Mouse (Mus musculus) mesoderm, embryonic 11.5 days (tissue): ENCODE results near the gene Crip3.

Experiments
- DNase-seq: peaks from one replicate; pipeline ENCODE4 v3.0.0-alpha.2; 2012; ENCODE audit warnings: low read depth, low spot score

Gene Crip3

DNA sequence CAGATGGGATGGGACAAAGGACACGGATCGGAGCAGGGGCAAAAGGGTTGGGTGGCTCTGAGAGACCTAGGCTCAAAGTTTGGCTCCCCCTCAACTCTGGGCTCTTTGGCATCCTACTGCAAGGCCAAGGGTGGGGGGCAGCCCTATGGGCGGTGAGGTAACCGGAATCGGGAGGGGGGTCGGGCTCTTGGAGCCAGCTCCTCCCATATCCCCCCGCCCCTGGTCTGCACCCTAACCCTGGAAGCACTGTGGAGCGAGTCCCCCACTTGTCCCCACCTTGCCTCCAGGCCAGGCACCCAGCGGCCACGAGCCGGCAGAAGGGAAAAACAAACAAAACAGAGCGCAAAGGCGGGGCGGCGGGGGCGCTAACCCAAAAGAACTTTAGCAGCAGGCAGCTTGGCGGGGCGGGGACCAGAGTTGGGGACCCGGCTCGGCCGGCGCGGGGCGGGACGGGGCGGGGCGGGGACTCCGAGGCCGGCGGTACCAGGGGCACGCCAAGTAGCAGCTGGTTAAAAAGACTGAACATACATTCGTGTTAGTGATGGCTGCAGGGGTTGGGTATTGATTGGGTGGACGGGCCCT lies 26.5 kb downstream of the Crip3 start:
- DNase-seq: no peak

DNA sequence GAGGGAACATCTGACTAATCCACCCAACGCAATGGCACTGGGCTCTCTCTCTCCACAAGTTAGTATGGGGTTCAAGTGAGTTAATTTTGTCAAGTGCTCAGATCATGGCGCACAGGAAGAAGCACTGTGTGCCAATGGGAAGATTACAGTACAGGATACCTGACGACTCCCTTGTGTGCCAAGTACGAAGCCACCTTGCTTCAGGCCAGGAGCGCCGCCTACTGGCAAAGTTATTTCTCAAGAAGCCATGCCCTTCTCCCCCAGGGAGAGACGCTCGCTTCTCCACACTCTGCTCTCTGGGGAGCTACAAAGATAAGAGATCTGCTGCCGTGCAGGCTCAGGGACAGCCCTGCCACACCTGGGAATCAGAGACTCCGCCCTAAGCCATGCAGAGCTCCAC lies 29.1 kb downstream of the Crip3 start:
- no peak for DNase-seq

DNA sequence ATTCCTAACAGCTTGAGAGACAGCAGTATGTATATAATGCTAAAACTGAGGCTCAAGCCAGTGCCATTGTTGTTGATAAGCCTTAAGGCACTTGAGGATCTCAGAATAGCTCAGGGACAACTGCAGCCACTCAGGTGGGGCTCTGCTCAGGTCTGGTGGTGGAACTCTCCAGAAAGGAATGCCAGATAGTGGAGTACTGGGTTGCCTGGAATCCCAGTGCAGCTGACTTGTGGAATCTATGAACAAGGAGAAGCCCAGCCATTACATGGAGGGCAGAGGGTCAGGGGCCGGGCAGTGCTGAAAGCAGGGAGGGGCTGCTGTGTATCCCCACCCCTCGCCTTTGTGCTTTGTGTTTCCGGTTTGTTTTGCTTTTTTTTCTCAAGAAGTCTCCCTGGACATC lies 29.7 kb downstream of the Crip3 start:
- DNase-seq: no peak

DNA sequence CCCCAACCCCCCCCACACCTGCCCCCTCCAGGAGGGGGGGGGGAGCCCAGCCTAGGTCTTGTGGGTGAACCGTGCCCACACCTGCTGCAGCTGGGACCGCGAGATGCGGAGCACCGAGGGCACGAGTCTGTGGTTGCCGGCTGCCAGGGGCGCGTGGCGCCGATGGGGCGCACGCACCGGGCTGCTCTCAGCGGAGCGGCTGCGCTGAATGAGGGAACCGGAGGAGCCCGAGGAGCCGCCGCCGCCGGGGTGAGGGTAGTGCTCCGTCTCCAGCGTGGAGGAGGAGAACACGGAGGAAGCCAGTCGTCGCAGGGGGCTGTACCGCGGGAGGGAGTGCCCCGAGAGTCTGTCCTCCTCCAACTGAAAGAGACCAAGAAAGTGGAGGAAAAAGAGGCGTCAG lies 31.9 kb downstream of the Crip3 start:
- DNase-seq: no peak

DNA sequence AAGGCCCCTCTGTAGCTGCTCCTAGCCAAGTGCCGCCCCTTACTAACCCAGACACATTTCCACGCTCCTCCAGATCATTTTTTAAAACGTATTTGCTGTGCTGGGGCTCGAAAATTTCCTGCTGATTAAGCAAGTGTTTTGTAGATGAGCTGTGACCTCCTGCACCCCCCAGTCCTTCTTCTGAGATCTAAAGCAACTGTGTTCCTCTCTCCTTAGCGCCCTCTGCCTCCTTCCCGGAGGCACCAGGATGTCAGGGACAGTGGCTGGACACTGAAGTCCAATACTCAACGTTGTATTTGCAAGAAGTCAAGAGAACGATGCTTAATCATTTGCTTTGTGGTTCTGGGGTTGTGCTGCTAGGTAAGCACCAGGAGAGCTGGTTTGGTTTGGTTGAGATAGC lies 32.6 kb downstream of the Crip3 start:
- DNase-seq: no peak

DNA sequence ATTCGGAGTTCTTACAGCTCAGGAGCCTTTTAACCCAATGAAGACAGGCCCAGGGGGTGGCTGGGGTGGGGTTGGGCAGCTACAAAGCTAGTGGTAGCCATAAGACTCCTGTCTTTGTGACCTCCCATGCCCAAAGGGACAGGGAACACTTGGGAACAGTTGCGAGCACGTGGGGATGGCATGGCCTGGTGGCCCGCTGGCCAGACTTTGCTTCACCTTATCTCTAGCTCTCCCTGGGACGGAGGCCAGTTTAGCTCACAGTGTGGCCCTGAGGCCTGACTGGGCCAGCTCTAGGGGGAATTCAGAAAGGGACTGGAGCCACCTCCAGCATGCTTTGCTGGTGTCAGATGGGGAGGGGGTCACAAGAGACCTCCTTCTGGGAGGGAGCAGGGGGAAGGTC lies 33.5 kb downstream of the Crip3 start:
- DNase-seq: no peak

DNA sequence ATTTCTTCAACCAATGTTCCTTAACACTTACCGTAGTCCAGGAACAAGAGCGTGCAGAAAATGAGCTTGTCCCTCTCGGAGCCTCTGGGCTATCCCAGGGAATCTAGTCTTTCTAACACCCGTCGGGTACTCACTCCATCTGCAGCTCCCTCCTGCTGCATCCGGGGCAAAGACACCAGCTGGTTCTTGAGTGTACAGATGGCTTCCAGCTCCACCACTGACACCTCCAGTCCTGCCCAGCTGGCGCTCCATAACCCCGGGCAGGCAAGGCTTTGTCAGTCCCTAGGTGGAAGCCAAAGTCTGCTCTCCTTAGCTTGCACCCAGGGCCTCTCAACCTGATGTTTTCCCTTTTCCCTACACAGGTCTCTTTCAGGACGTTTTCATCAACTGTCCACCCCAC lies 39.1 kb downstream of the Crip3 start:
- no peak for DNase-seq

DNA sequence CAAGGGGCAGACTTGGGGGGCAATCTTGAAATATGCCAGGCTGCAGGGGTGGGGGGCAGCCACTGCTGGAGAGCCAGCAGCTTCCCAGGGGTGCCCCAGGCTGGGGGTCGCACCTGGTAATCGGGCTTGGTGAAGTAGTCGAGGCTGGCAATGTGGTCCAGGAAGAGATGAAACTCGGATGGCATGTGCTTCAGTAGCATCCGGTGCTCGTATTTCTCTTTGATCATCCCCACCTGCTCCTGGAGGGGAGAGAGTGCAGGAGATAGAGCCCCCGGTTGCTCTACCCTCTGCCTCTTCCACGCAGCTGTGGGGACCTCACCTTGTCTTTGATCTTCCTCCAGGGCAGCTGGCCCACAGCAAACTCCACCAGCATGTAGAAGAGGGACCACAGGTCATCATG lies 47.9 kb downstream of the Crip3 start:
- no peak for DNase-seq

DNA sequence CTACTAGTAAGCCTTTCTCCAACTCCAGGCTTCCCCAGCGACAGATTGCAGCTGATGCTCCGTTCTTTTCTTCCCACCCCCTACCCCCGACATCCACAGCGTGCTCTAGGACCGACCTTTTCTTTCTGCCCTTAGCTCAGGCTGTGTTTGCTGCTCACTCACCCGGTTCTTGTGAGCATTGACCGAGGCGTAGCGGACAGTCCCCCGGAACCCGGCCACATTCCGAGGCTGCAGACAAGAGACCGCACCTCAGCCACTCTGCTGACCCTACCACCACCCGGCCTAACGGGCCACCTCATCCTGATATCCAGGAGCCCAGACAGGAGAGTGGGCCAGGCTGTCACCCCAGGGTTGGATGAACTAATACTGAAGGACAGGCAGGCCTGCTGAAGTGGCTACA lies 48.6 kb downstream of the Crip3 start:
- DNase-seq: no peak
